Mouse (Mus musculus) stomach, postnatal 0 days (tissue): ENCODE data around the gene Pakap.

Source experiments
- CTCF ChIP-seq: IDR thresholded peaks from 2 replicates; pipeline ENCODE4 v1.5.1; 2016; ENCODE audit warnings: antibody characterized with exemption, low read depth, mild to moderate bottlenecking, moderate library complexity
- EP300 ChIP-seq: optimal IDR thresholded peaks from 2 replicates; pipeline ENCODE3; 2016; ENCODE audit warnings: antibody characterized with exemption

GRCm38 (mm10) chr4:57687583-57687982 lies 119.6 kb downstream of the Pakap start:
- TF ChIP-seq CTCF (no peak), EP300 (no peak)
